Mouse (Mus musculus): Measurements from ENCODE around the gene Rngtt.

DNA sequence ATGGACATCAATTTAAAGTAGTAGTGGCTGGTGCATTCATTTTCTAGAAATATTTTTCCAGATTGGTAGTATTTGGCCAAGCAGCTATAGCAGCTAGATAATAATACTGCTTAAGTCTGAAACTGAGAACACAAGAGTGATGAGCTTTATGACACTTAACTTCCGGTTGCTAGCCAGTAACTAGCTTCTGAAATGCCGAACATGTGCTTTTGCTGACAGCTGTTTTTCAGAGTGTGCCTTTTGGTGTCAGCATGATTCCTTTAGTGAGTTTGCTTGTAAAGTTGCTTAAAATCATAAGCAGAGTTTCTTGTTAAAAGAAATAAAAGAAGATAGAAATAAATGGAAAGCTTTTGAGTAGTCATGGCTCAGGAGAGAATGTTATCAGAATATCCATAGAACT is 186.9 kb downstream of the Rngtt start:
- TF ChIP-seq GATA1 (IDR thresholded peaks at IDR 0.05; ENCODE audit: borderline replicate concordance, low read length): no peak
- TF ChIP-seq FLI1 (IDR thresholded peaks at IDR 0.05; ENCODE audit: low read length): no peak
